Mouse (Mus musculus) neural tube, embryonic 11.5 days (tissue): ENCODE results near the gene Sigmar1. TPM values are rescaled to one million over a fixed set of nuclear protein-coding genes. Genes with fewer than 3 reads are reported as not detected.
A peak's percentile ranks its signal among the peaks of the same experiment; 100 is the strongest.

Source experiments
- ATAC-seq: fragments of 200-750 bp; cut with Nextera tagmentation; 2 replicates; pipeline ENCODE4 v1.8.0; 2017; ENCODE audit warnings: moderate number of reproducible peaks, mild to moderate bottlenecking, moderate TSS enrichment, moderate library complexity; ENCODE audit not compliant: insufficient read depth, low FRiP score, low TSS enrichment
- DNase-seq: peaks from one replicate; pipeline ENCODE4 v3.0.0-alpha.2; 2015; ENCODE audit warnings: low spot score
- H3K27ac ChIP-seq: fragments of 300-500 bp; sonication (generic); 2 replicates; pipeline ENCODE4 v1.5.1; 2014; ENCODE audit warnings: low read depth, mild to moderate bottlenecking, low read length
- H3K27me3 ChIP-seq: fragments of 300-500 bp; sonication (generic); 2 replicates; pipeline ENCODE4 v1.6.1; 2014; ENCODE audit warnings: mild to moderate bottlenecking, low read length, mixed read lengths; ENCODE audit not compliant: control insufficient read depth, insufficient read depth
- H3K36me3 ChIP-seq: fragments of 300-500 bp; sonication (generic); 2 replicates; pipeline ENCODE4 v1.6.1; 2014; ENCODE audit warnings: mild to moderate bottlenecking, low read length, moderate library complexity, mixed read lengths; ENCODE audit not compliant: control insufficient read depth, insufficient read depth
- H3K4me1 ChIP-seq: fragments of 300-500 bp; sonication (generic); 2 replicates; pipeline ENCODE4 v1.6.1; 2014; ENCODE audit warnings: low read length, mixed read lengths; ENCODE audit not compliant: control insufficient read depth, insufficient read depth
- H3K4me2 ChIP-seq: fragments of 300-500 bp; sonication (generic); 2 replicates; pipeline ENCODE4 v1.6.1; 2014; ENCODE audit warnings: low read depth, mild to moderate bottlenecking, moderate library complexity
- H3K4me3 ChIP-seq: fragments of 300-500 bp; sonication (generic); 2 replicates; pipeline ENCODE4 v1.5.1; 2014; ENCODE audit warnings: low read depth, low read length
- H3K9ac ChIP-seq: fragments of 300-500 bp; sonication (generic); 2 replicates; pipeline ENCODE4 v1.6.1; 2014; ENCODE audit warnings: mild to moderate bottlenecking, low read length
- H3K9me3 ChIP-seq: fragments of 300-500 bp; sonication (generic); 2 replicates; pipeline ENCODE4 v1.6.1; 2016; ENCODE audit warnings: low read length; ENCODE audit not compliant: control insufficient read depth
- WGBS: fragments of 180-500 bp; shearing (Covaris S2); extraction: QIAGEN DNeasy Blood & Tissue Kit; methylation state at CpG from one replicate; pipeline ENCODE4 v1.1.7; 2014; 5-methylcytosine and 5-hydroxymethylcytosine counted together
- polyA plus RNA-seq: library from polyadenylated mRNA; unstranded; fragments of >200 nt; fragmentation: Nextera tagmentation; extraction: Ambion mirVana; gene quantifications from 2 replicates; pipeline ENCODE4 v1.2.1, GENCODE M21; 2014

Sigmar1 gene
- polyA plus RNA-seq, 1 experiment from 2014 or later: 83.7 TPM

- DNase-seq (no peak), ATAC-seq (no peak)
- WGBS: 77% methylated on average over 2 of the region's 2 CpGs
Observed at GRCm38 (mm10) chr4:41744131-41744530, 11.8 kb downstream of the Sigmar1 start.

GRCm38 (mm10) chr4:41741158-41741560 is 14.8 kb downstream of the Sigmar1 start:
- ATAC-seq (peak; percentile 96), DNase-seq (peak; percentile 95)
- under 1% methylated on average over 27 of the region's 27 CpGs for WGBS
- H3K36me3 ChIP-seq: peaks cover 2% of the 10 kb centered on the region
- peak overlapping the region; percentile 57 for H3K4me3 ChIP-seq
- peaks cover 6% of the 10 kb centered on the region; the same call in 1 of the 2 replicates for H3K4me1 ChIP-seq
- H3K4me2 ChIP-seq: peak overlapping the region; percentile 92
- peak overlapping the region; percentile 50 for H3K9ac ChIP-seq
- no peaks in the 10 kb centered on the region for H3K27me3 ChIP-seq
- no peaks in the 10 kb centered on the region for H3K9me3 ChIP-seq
- 0 out of 2 replicates have a peak overlapping the region, but pooled peaks have one; percentile 4 for H3K27ac ChIP-seq

More at GRCm38 (mm10) chr4:41744131-41744530, 11.8 kb downstream of the Sigmar1 start:
- Histone ChIP-seq H3K9ac (no peak overlapping the region), H3K27ac (no peak overlapping the region), H3K27me3 (no peaks in the 10 kb centered on the region), H3K9me3 (no peaks in the 10 kb centered on the region), H3K4me2 (no peak overlapping the region), H3K36me3 (no peaks in the 10 kb centered on the region; the same call in 1 of the 2 replicates), H3K4me1 (peaks cover 6% of the 10 kb centered on the region; the same call in 1 of the 2 replicates), H3K4me3 (no peak overlapping the region)

GRCm38 (mm10) chr4:41740380-41741157 is 15.4 kb downstream of the Sigmar1 start:
- ATAC-seq: peak; percentile 79
- DNase-seq: no peak

GRCm38 (mm10) chr4:41739260-41739659 is 16.7 kb downstream of the Sigmar1 start:
- H3K4me2 ChIP-seq: no peak overlapping the region
- H3K27me3 ChIP-seq: no peaks in the 10 kb centered on the region
- H3K27ac ChIP-seq: no peak overlapping the region
- H3K9me3 ChIP-seq: no peaks in the 10 kb centered on the region
- peaks cover 2% of the 10 kb centered on the region for H3K36me3 ChIP-seq
- DNase-seq (no peak), ATAC-seq (no peak)
- no peak overlapping the region for H3K9ac ChIP-seq
- peaks cover 6% of the 10 kb centered on the region; the same call in 1 of the 2 replicates for H3K4me1 ChIP-seq
- no peak overlapping the region for H3K4me3 ChIP-seq
- WGBS: 91% methylated on average over 13 of the region's 13 CpGs

More at GRCm38 (mm10) chr4:41740380-41741157, 15.4 kb downstream of the Sigmar1 start:
- WGBS: under 1% methylated on average over 48 of the region's 48 CpGs
- H3K36me3 ChIP-seq: peaks cover 2% of the 10 kb centered on the region
- peak overlapping the region; percentile 57 for H3K4me3 ChIP-seq
- H3K9ac ChIP-seq: peak overlapping the region; percentile 50
- no peaks in the 10 kb centered on the region for H3K27me3 ChIP-seq
- H3K9me3 ChIP-seq: no peaks in the 10 kb centered on the region
- H3K4me2 ChIP-seq: peak overlapping the region; percentile 92
- H3K4me1 ChIP-seq: peaks cover 6% of the 10 kb centered on the region; the same call in 1 of the 2 replicates
- H3K27ac ChIP-seq: 0 out of 2 replicates have a peak overlapping the region, but pooled peaks have one; percentile 4

GRCm38 (mm10) chr4:41738256-41738603 is 17.7 kb downstream of the Sigmar1 start:
- Histone ChIP-seq H3K4me3 (no peak overlapping the region), H3K4me2 (no peak overlapping the region), H3K9ac (no peak overlapping the region), H3K27me3 (peaks cover 1% of the 10 kb centered on the region; the same call in 1 of the 2 replicates), H3K4me1 (peaks cover 6% of the 10 kb centered on the region; the same call in 1 of the 2 replicates), H3K9me3 (no peaks in the 10 kb centered on the region), H3K27ac (no peak overlapping the region), H3K36me3 (peaks cover 2% of the 10 kb centered on the region)
- no peak for DNase-seq
- WGBS: 81% methylated on average over 1 of the region's 1 CpGs
- no peak for ATAC-seq

- no peaks in the 10 kb centered on the region for H3K9me3 ChIP-seq
- peaks cover 6% of the 10 kb centered on the region; the same call in 1 of the 2 replicates for H3K27me3 ChIP-seq
- H3K27ac ChIP-seq: no peak overlapping the region
- no peak overlapping the region for H3K9ac ChIP-seq
- H3K4me2 ChIP-seq: no peak overlapping the region
- peaks cover 2% of the 10 kb centered on the region for H3K36me3 ChIP-seq
- H3K4me1 ChIP-seq: peaks cover 6% of the 10 kb centered on the region; the same call in 1 of the 2 replicates
- ATAC-seq: no peak
- peak; percentile 78 for DNase-seq
- WGBS: 54% methylated on average over 8 of the region's 8 CpGs
- H3K4me3 ChIP-seq: no peak overlapping the region
Observed at GRCm38 (mm10) chr4:41737602-41738255, 18.2 kb downstream of the Sigmar1 start.

GRCm38 (mm10) chr4:41731052-41731765 is 24.7 kb downstream of the Sigmar1 start, which contains the start of gene Arid3c:
TSS of gene Arid3c (minus strand) at chr4:41731142.
- DNase-seq (peak; percentile 66), ATAC-seq (no peak)
- Histone ChIP-seq H3K27me3 (peaks cover 59% of the 10 kb centered on the region), H3K4me3 (peak within 1 kb of the TSS; percentile 28), H3K27ac (no peak within 1 kb of the TSS), H3K9ac (no peak within 1 kb of the TSS), H3K4me2 (peak within 1 kb of the TSS; percentile 47), H3K9me3 (no peaks in the 10 kb centered on the region), H3K36me3 (no peaks in the 10 kb centered on the region), H3K4me1 (peaks cover 6% of the 10 kb centered on the region; the same call in 1 of the 2 replicates)
- WGBS: 2% methylated on average over 49 of the region's 50 CpGs
